Mouse (Mus musculus) testis, adult 2 months (tissue): ENCODE measurements around the gene Pnkp. TPM values are rescaled to one million over a fixed set of nuclear protein-coding genes. Genes with fewer than 3 reads are reported as not detected.

Experiments used
- H3K27ac ChIP-seq: fragments of 200-500 bp; 2 replicates; pipeline ENCODE4 v1.5.1; 2012; ENCODE audit warnings: low read depth, low read length; ENCODE audit not compliant: control insufficient read depth, insufficient read depth
- H3K27me3 ChIP-seq: fragments of 200-500 bp; 2 replicates; pipeline ENCODE4 v1.6.1; 2012; ENCODE audit warnings: mild to moderate bottlenecking, low read length, moderate library complexity; ENCODE audit not compliant: control insufficient read depth, insufficient read depth
- H3K36me3 ChIP-seq: fragments of 200-500 bp; 2 replicates; pipeline ENCODE4 v1.6.1; 2012; ENCODE audit warnings: mild to moderate bottlenecking, low read length; ENCODE audit not compliant: control insufficient read depth, insufficient read depth
- H3K4me1 ChIP-seq: fragments of 200-500 bp; 2 replicates; pipeline ENCODE4 v1.6.1; 2012; ENCODE audit warnings: low read length; ENCODE audit not compliant: control insufficient read depth, insufficient read depth
- H3K4me3 ChIP-seq: fragments of 200-500 bp; 2 replicates; pipeline ENCODE4 v1.5.1; 2012; ENCODE audit warnings: low read depth, mild to moderate bottlenecking, low read length, moderate library complexity, mixed read lengths; ENCODE audit not compliant: control insufficient read depth
- CTCF ChIP-seq: fragments of 200-500 bp; IDR thresholded peaks from 2 replicates; pipeline ENCODE4 v1.5.1; 2012; ENCODE audit warnings: low read depth, mild to moderate bottlenecking, inconsistent platforms, low read length, moderate library complexity; ENCODE audit not compliant: control insufficient read depth, insufficient read depth, insufficient replicate concordance
- POLR2A ChIP-seq: fragments of 200-500 bp; IDR thresholded peaks from 2 replicates; pipeline ENCODE4 v1.6.1; 2012; ENCODE audit warnings: low read depth, mild to moderate bottlenecking, inconsistent platforms, low read length, moderate library complexity; ENCODE audit not compliant: control insufficient read depth
- polyA plus RNA-seq: library from polyadenylated mRNA; depleted of rRNA; stranded (reverse); fragments of >200 nt; gene quantifications from 2 replicates; pipeline ENCODE4 v1.2.3, GENCODE M21; 2012; rRNA removed

Gene Pnkp
- polyA plus RNA-seq, 1 experiment, result 26.5 TPM

- no peaks in the 10 kb centered on the region for H3K27me3 ChIP-seq
- TF ChIP-seq POLR2A, result no peak
- no peak; the same call in 1 of the 2 replicates for TF ChIP-seq CTCF
- no peaks in the 10 kb centered on the region for H3K36me3 ChIP-seq
- H3K4me3 ChIP-seq, result no peak overlapping the region
- peaks cover 26% of the 10 kb centered on the region for H3K4me1 ChIP-seq
- no peak overlapping the region; the same call in 1 of the 2 replicates for H3K27ac ChIP-seq
Measured at GRCm38 (mm10) chr7:44898607-44899006, 41.7 kb downstream of the Pnkp start.

- Histone ChIP-seq H3K27me3 (no peaks in the 10 kb centered on the region), H3K36me3 (no peaks in the 10 kb centered on the region), H3K4me1 (peaks cover 23% of the 10 kb centered on the region), H3K27ac (no peak overlapping the region), H3K4me3 (no peak overlapping the region)
- TF ChIP-seq CTCF (no peak), POLR2A (no peak)
Measured at GRCm38 (mm10) chr7:44900632-44901031, 43.7 kb downstream of the Pnkp start.

GRCm38 (mm10) chr7:44901230-44901722, 44.3 kb downstream of the Pnkp start:
- Histone ChIP-seq H3K27ac (0 out of 2 replicates have a peak overlapping the region, but pooled peaks have one; percentile 12), H3K27me3 (no peaks in the 10 kb centered on the region), H3K4me3 (peak overlapping the region; percentile 53), H3K36me3 (no peaks in the 10 kb centered on the region; the same call in 1 of the 2 replicates), H3K4me1 (peaks cover 22% of the 10 kb centered on the region)
- TF ChIP-seq CTCF, result no peak
- TF ChIP-seq POLR2A, result no peak; the same call in 1 of the 2 replicates

GRCm38 (mm10) chr7:44905430-44905829, 48.5 kb downstream of the Pnkp start:
- Histone ChIP-seq H3K27me3 (no peaks in the 10 kb centered on the region), H3K27ac (no peak overlapping the region), H3K4me3 (no peak overlapping the region), H3K36me3 (no peaks in the 10 kb centered on the region; the same call in 1 of the 2 replicates), H3K4me1 (peaks cover 3% of the 10 kb centered on the region; the same call in 1 of the 2 replicates)
- TF ChIP-seq POLR2A, result peak; percentile 34; the same call in 1 of the 2 replicates
- no peak for TF ChIP-seq CTCF

- Histone ChIP-seq H3K36me3 (no peaks in the 10 kb centered on the region; the same call in 1 of the 2 replicates), H3K4me3 (no peak overlapping the region), H3K4me1 (no peaks in the 10 kb centered on the region), H3K27me3 (no peaks in the 10 kb centered on the region), H3K27ac (no peak overlapping the region)
- TF ChIP-seq CTCF, result no peak
- TF ChIP-seq POLR2A, result no peak
Measured at GRCm38 (mm10) chr7:44908706-44909476, 52.0 kb downstream of the Pnkp start.

Other genes starting within 250 kb of the Pnkp start
- gene Myh14, start 186.3 kb upstream of the Pnkp start, polyA plus RNA-seq, result 1.2 and 2.6 TPM in 2 replicates
- gene Izumo2, start 148.4 kb upstream of the Pnkp start, polyA plus RNA-seq, result 171 and 196 TPM in 2 replicates
- gene Vrk3, start 108.7 kb upstream of the Pnkp start, polyA plus RNA-seq, result 131 and 149 TPM in 2 replicates
- gene Zfp473, start 106.1 kb upstream of the Pnkp start, polyA plus RNA-seq, result 1.6 and 1.9 TPM in 2 replicates
- 181 and 183 TPM in 2 replicates for gene Nup62, start 41.1 kb upstream of the Pnkp start, polyA plus RNA-seq
- gene Il4i1, start 40.8 kb upstream of the Pnkp start, polyA plus RNA-seq, result 97.2 and 97.6 TPM in 2 replicates
- 21.6 TPM in 2 replicates for gene Atf5, start 40.5 kb upstream of the Pnkp start, polyA plus RNA-seq
- gene Akt1s1, start 8.1 kb upstream of the Pnkp start, polyA plus RNA-seq, result 31.5 and 35.7 TPM in 2 replicates
- gene Tbc1d17, start 8.1 kb upstream of the Pnkp start, polyA plus RNA-seq, result 24.4 and 28.5 TPM in 2 replicates
- gene Ptov1, start 12.6 kb downstream of the Pnkp start, polyA plus RNA-seq, result 171 and 187 TPM in 2 replicates
- 143 and 206 TPM in 2 replicates for gene Med25, start 35.6 kb downstream of the Pnkp start, polyA plus RNA-seq
- gene Fuz, start 38.9 kb downstream of the Pnkp start, polyA plus RNA-seq, result 39.2 and 40.0 TPM in 2 replicates
- 323 and 343 TPM in 2 replicates for gene Ap2a1, start 72.4 kb downstream of the Pnkp start, polyA plus RNA-seq
- 1,042 and 1,092 TPM in 2 replicates for gene Tsks, start 86.1 kb downstream of the Pnkp start, polyA plus RNA-seq
- 137 and 148 TPM in 2 replicates for gene Cpt1c, start 117.7 kb downstream of the Pnkp start, polyA plus RNA-seq
- 59.6 and 60.1 TPM in 2 replicates for gene Prmt1, start 129.4 kb downstream of the Pnkp start, polyA plus RNA-seq
- 108 and 114 TPM in 2 replicates for gene Irf3, start 140.5 kb downstream of the Pnkp start, polyA plus RNA-seq
- gene Bcl2l12, start 141.6 kb downstream of the Pnkp start, polyA plus RNA-seq, result 85.4 and 93.5 TPM in 2 replicates
- gene Scaf1, start 159.2 kb downstream of the Pnkp start, polyA plus RNA-seq, result 25.1 and 27.4 TPM in 2 replicates
- gene Rras, start 160.8 kb downstream of the Pnkp start, polyA plus RNA-seq, result 43.4 and 44.2 TPM in 2 replicates
- gene Prr12, start 195.7 kb downstream of the Pnkp start, polyA plus RNA-seq, result 3.4 and 3.5 TPM in 2 replicates
- gene Nosip, start 205.3 kb downstream of the Pnkp start, polyA plus RNA-seq, result 115 and 123 TPM in 2 replicates
- gene Prrg2, start 205.5 kb downstream of the Pnkp start, polyA plus RNA-seq, result 27.3 and 27.9 TPM in 2 replicates
- gene Rcn3, start 235.1 kb downstream of the Pnkp start, polyA plus RNA-seq, result 10.4 and 16.3 TPM in 2 replicates
- gene Fcgrt, start 246.7 kb downstream of the Pnkp start, polyA plus RNA-seq, result 5.4 and 5.8 TPM in 2 replicates